Mouse (Mus musculus) spleen, adult 2 months (tissue): Measurements from ENCODE around the gene Txn2. TPM values are rescaled to one million over a fixed set of nuclear protein-coding genes. Genes with fewer than 3 reads are reported as not detected.

ENCODE experiments used
- DNase-seq, 2 experiments: peaks; one replicate each; pipeline versions ENCODE4 v3.0.0 to v3.0.0-alpha.2; 2012 to 2021; ENCODE audit warnings: low spot score in 2 of 2, low read depth in 1 of 2
- H3K27ac ChIP-seq: fragments of 200-500 bp; 2 replicates; pipeline ENCODE4 v1.5.1; 2012; ENCODE audit warnings: low read length, inconsistent platforms; ENCODE audit not compliant: insufficient read depth
- H3K27me3 ChIP-seq: fragments of 200-500 bp; 2 replicates; pipeline ENCODE4 v1.6.1; 2012; ENCODE audit warnings: mild to moderate bottlenecking, moderate library complexity, low read length, inconsistent platforms; ENCODE audit not compliant: control insufficient read depth, insufficient read depth
- H3K36me3 ChIP-seq: fragments of 200-500 bp; 2 replicates; pipeline ENCODE4 v1.6.1; 2012; ENCODE audit warnings: mild to moderate bottlenecking, low read length, inconsistent platforms; ENCODE audit not compliant: control insufficient read depth, insufficient read depth
- H3K4me1 ChIP-seq: fragments of 200-500 bp; 2 replicates; pipeline ENCODE4 v1.6.1; 2011; ENCODE audit warnings: inconsistent platforms; ENCODE audit not compliant: control insufficient read depth, insufficient read depth, insufficient read length
- H3K4me3 ChIP-seq: fragments of 200-500 bp; 2 replicates; pipeline ENCODE4 v1.5.1; 2011; ENCODE audit warnings: mild to moderate bottlenecking, inconsistent platforms; ENCODE audit not compliant: insufficient read depth, insufficient read length; ENCODE audit errors: extremely low read depth
- CTCF ChIP-seq: fragments of 200-500 bp; IDR thresholded peaks from 2 replicates; pipeline ENCODE4 v1.5.1; 2011; ENCODE audit warnings: mild to moderate bottlenecking, inconsistent platforms; ENCODE audit not compliant: insufficient read depth, insufficient read length, insufficient replicate concordance; ENCODE audit errors: extremely low read depth
- POLR2A ChIP-seq: fragments of 200-500 bp; IDR thresholded peaks from 2 replicates; pipeline ENCODE4 v1.6.1; 2011; ENCODE audit warnings: low read depth, low read length, inconsistent platforms
- WGBS: fragments of 180-500 bp; shearing (Covaris S2); methylation state at CpG from one replicate; pipeline ENCODE4 v1.1.7; 2018; 5-methylcytosine and 5-hydroxymethylcytosine counted together
- polyA plus RNA-seq: library from polyadenylated mRNA; depleted of rRNA; stranded (reverse); fragments of >200 nt; gene quantifications from 2 replicates; pipeline ENCODE4 v1.2.3, GENCODE M21; 2012

Gene Txn2
- polyA plus RNA-seq, 1 experiment: 115 TPM

GRCm38 (mm10) chr15:77882297-77882696 is 46.5 kb downstream of the Txn2 start:
- H3K27me3 ChIP-seq: no peaks in the 10 kb centered on the region
- no peak overlapping the region for H3K4me3 ChIP-seq
- TF ChIP-seq CTCF: no peak
- TF ChIP-seq POLR2A: no peak
- no peak overlapping the region; the same call in 1 of the 2 replicates for H3K27ac ChIP-seq
- no peak for DNase-seq
- no peaks in the 10 kb centered on the region; the same call in 1 of the 2 replicates for H3K4me1 ChIP-seq
- WGBS: 68% methylated on average over 6 of the region's 6 CpGs
- H3K36me3 ChIP-seq: no peaks in the 10 kb centered on the region

GRCm38 (mm10) chr15:77881698-77882097 is 47.1 kb downstream of the Txn2 start:
- H3K27me3 ChIP-seq: no peaks in the 10 kb centered on the region
- H3K27ac ChIP-seq: no peak overlapping the region
- no peaks in the 10 kb centered on the region for H3K36me3 ChIP-seq
- no peaks in the 10 kb centered on the region; the same call in 1 of the 2 replicates for H3K4me1 ChIP-seq
- no peak for DNase-seq
- TF ChIP-seq POLR2A (no peak), CTCF (no peak)
- WGBS: 46% methylated on average over 5 of the region's 5 CpGs
- H3K4me3 ChIP-seq: no peak overlapping the region

- Histone ChIP-seq H3K36me3 (no peaks in the 10 kb centered on the region), H3K27ac (no peak overlapping the region), H3K4me1 (no peaks in the 10 kb centered on the region; the same call in 1 of the 2 replicates), H3K4me3 (no peak overlapping the region), H3K27me3 (no peaks in the 10 kb centered on the region)
- no peak for TF ChIP-seq CTCF
- TF ChIP-seq POLR2A: no peak
- DNase-seq: no peak
- 59% methylated on average over 5 of the region's 5 CpGs for WGBS
Observed at GRCm38 (mm10) chr15:77880738-77881137, 48.1 kb downstream of the Txn2 start.

- TF ChIP-seq CTCF (no peak), POLR2A (no peak)
- DNase-seq: no peak
- H3K27ac ChIP-seq: no peak overlapping the region
- H3K27me3 ChIP-seq: no peaks in the 10 kb centered on the region
- no peaks in the 10 kb centered on the region for H3K36me3 ChIP-seq
- no peaks in the 10 kb centered on the region; the same call in 1 of the 2 replicates for H3K4me1 ChIP-seq
- H3K4me3 ChIP-seq: no peak overlapping the region
- WGBS: 82% methylated on average over 3 of the region's 3 CpGs
Observed at GRCm38 (mm10) chr15:77879756-77880155, 49.0 kb downstream of the Txn2 start.

GRCm38 (mm10) chr15:77877209-77877608 is 51.6 kb downstream of the Txn2 start:
- no peaks in the 10 kb centered on the region for H3K27me3 ChIP-seq
- no peaks in the 10 kb centered on the region for H3K36me3 ChIP-seq
- TF ChIP-seq POLR2A (no peak), CTCF (peak; percentile 32; the same call in 1 of the 2 replicates)
- DNase-seq: peak; percentile 19 to 49
- H3K4me3 ChIP-seq: no peak overlapping the region
- H3K4me1 ChIP-seq: no peaks in the 10 kb centered on the region; the same call in 1 of the 2 replicates
- WGBS: 21% methylated on average over 2 of the region's 2 CpGs
- H3K27ac ChIP-seq: no peak overlapping the region

- Histone ChIP-seq H3K4me1 (no peaks in the 10 kb centered on the region; the same call in 1 of the 2 replicates), H3K4me3 (no peak overlapping the region), H3K27me3 (no peaks in the 10 kb centered on the region), H3K27ac (no peak overlapping the region), H3K36me3 (no peaks in the 10 kb centered on the region)
- DNase-seq: no peak
- no peak for TF ChIP-seq POLR2A
- no peak for TF ChIP-seq CTCF
- WGBS: 85% methylated on average over 3 of the region's 3 CpGs
Observed at GRCm38 (mm10) chr15:77876716-77877115, 52.1 kb downstream of the Txn2 start.

GRCm38 (mm10) chr15:77875953-77876352 is 52.9 kb downstream of the Txn2 start:
- H3K4me3 ChIP-seq: no peak overlapping the region
- H3K36me3 ChIP-seq: no peaks in the 10 kb centered on the region
- TF ChIP-seq CTCF (no peak), POLR2A (no peak)
- DNase-seq: no peak
- no peaks in the 10 kb centered on the region for H3K27me3 ChIP-seq
- H3K4me1 ChIP-seq: no peaks in the 10 kb centered on the region; the same call in 1 of the 2 replicates
- H3K27ac ChIP-seq: no peak overlapping the region
- WGBS: 89% methylated on average over 6 of the region's 6 CpGs

GRCm38 (mm10) chr15:77874807-77875206 is 54.0 kb downstream of the Txn2 start:
- no peak overlapping the region for H3K4me3 ChIP-seq
- H3K27ac ChIP-seq: no peak overlapping the region

More at GRCm38 (mm10) chr15:77874807-77875206, 54.0 kb downstream of the Txn2 start:
- TF ChIP-seq CTCF: no peak
- no peak for TF ChIP-seq POLR2A
- Histone ChIP-seq H3K27me3 (no peaks in the 10 kb centered on the region), H3K36me3 (no peaks in the 10 kb centered on the region), H3K4me1 (no peaks in the 10 kb centered on the region; the same call in 1 of the 2 replicates)
- DNase-seq: no peak
- 89% methylated on average over 9 of the region's 9 CpGs for WGBS
